Mouse (Mus musculus): ENCODE measurements around the gene Zfp524. TPM values are rescaled to one million over a fixed set of nuclear protein-coding genes. Genes with fewer than 3 reads are reported as not detected.
"Not testable (repeated sequence)": the region's sequence is repeated elsewhere in the genome, so short reads cannot be mapped to it uniquely, and the experiment has no call there.

The Zfp524 gene
- 10 to 100 TPM; 12.6 to 13.2 TPM for total RNA-seq (2021)
- long read RNA-seq, experiment 1, transcript Zfp524-201 (2 exons, 1,142 nt): major isoform, 12 of 13 reads
- long read RNA-seq, experiment 1, partial matches to known transcripts: 0 of 13 reads
- long read RNA-seq, experiment 1, other reads (novel, unspliced or antisense): 1 of 13 reads
- long read RNA-seq, experiment 2, transcript Zfp524-201 (2 exons, 1,142 nt): major isoform, 7 of 8 reads
- long read RNA-seq, experiment 2, partial matches to known transcripts: 0 of 8 reads
- long read RNA-seq, experiment 2, other reads (novel, unspliced or antisense): 0 of 8 reads

GRCm38 (mm10) chr7:5014251-5015117, at the start of gene Zfp524, which contains the start of gene Fiz1:
Zfp524 (plus strand) TSS chr7:5014415.
Fiz1 (minus strand) TSS chr7:5014697.
- peak; percentile 98 for DNase-seq

GRCm38 (mm10) chr7:4964988-4965387, 49.2 kb upstream of the Zfp524 start:
- no peak for DNase-seq

GRCm38 (mm10) chr7:4971068-4971467, 43.1 kb upstream of the Zfp524 start, which contains the start of gene Sbk3:
Sbk3 (minus strand) TSS chr7:4971168.
- no peak for DNase-seq

- DNase-seq: no peak
Observed at GRCm38 (mm10) chr7:4971710-4972109, 42.5 kb upstream of the Zfp524 start.

GRCm38 (mm10) chr7:4972321-4973047, 41.7 kb upstream of the Zfp524 start:
- DNase-seq: peak; percentile 81

- no peak for DNase-seq
Observed at GRCm38 (mm10) chr7:4975455-4975854, 38.8 kb upstream of the Zfp524 start.

GRCm38 (mm10) chr7:4976832-4977231, 37.4 kb upstream of the Zfp524 start:
- DNase-seq: no peak

- DNase-seq: no peak
Observed at GRCm38 (mm10) chr7:4988250-4988649, 26.0 kb upstream of the Zfp524 start.

- no peak for DNase-seq
Observed at GRCm38 (mm10) chr7:4993347-4993998, 20.7 kb upstream of the Zfp524 start.

GRCm38 (mm10) chr7:4993999-4994788, 20.0 kb upstream of the Zfp524 start:
- no peak for DNase-seq

- DNase-seq: no peak
Observed at GRCm38 (mm10) chr7:4995268-4996002, 18.8 kb upstream of the Zfp524 start.

- peak; percentile 97 for DNase-seq
Observed at GRCm38 (mm10) chr7:4996003-4996895, 18.0 kb upstream of the Zfp524 start, which contains the start of gene Zfp579. Zfp579 (minus strand) TSS chr7:4996158.

- no peak for DNase-seq
Observed at GRCm38 (mm10) chr7:4996934-4997333, 17.3 kb upstream of the Zfp524 start.

- peak; percentile 39 for DNase-seq
Observed at GRCm38 (mm10) chr7:4999876-5000275, 14.3 kb upstream of the Zfp524 start.

- DNase-seq: not testable (repeated sequence)
Observed at GRCm38 (mm10) chr7:5002876-5003275, 11.3 kb upstream of the Zfp524 start.

- DNase-seq: no peak
Observed at GRCm38 (mm10) chr7:5008229-5008628, 6.0 kb upstream of the Zfp524 start.

GRCm38 (mm10) chr7:5012681-5013513, 1.3 kb upstream of the Zfp524 start:
- DNase-seq: no peak
